Mouse (Mus musculus) ES-E14 (cell line): ENCODE results near the gene Sh3gl2. TPM values are rescaled to one million over a fixed set of nuclear protein-coding genes. Genes with fewer than 3 reads are reported as not detected.

Experiments used
- DNase-seq: peaks from one replicate; pipeline ENCODE4 v3.0.0-alpha.2; 2013; ENCODE audit warnings: low read depth, low spot score
- H3K27ac ChIP-seq: 2 replicates; pipeline ENCODE4 v1.5.1; 2012; ENCODE audit warnings: low read depth, mild to moderate bottlenecking, low read length, moderate library complexity, mixed read lengths; ENCODE audit not compliant: poor library complexity, insufficient read depth, severe bottlenecking
- H3K36me3 ChIP-seq: 2 replicates; pipeline ENCODE4 v1.6.1; 2012; ENCODE audit warnings: mild to moderate bottlenecking, low read length, moderate library complexity, mixed read lengths; ENCODE audit not compliant: control insufficient read depth, poor library complexity, insufficient read depth, severe bottlenecking
- H3K4me1 ChIP-seq, 2 experiments: fragments of 150-350 bp in 1 of 2; sonication (generic) in 1 of 2; 2 replicates each; pipeline ENCODE4 v1.6.1; 2012; ENCODE audit warnings: low read length in 2 of 2, mild to moderate bottlenecking in 1 of 2, mixed read lengths in 1 of 2; ENCODE audit not compliant: control insufficient read depth in 2 of 2, insufficient read depth in 2 of 2, poor library complexity in 1 of 2
- H3K4me3 ChIP-seq, 2 experiments: fragments of 150-350 bp in 1 of 2; sonication (generic) in 1 of 2; 2 replicates each; pipeline ENCODE4 v1.5.1; 2012; ENCODE audit warnings: low read length in 2 of 2, low read depth in 1 of 2, mild to moderate bottlenecking in 1 of 2, mixed read lengths in 1 of 2; ENCODE audit not compliant: insufficient read depth in 1 of 2, poor library complexity in 1 of 2, severe bottlenecking in 1 of 2
- H3K9ac ChIP-seq: 2 replicates; pipeline ENCODE4 v1.6.1; 2012; ENCODE audit warnings: low read depth, mild to moderate bottlenecking, low read length, mixed read lengths; ENCODE audit not compliant: poor library complexity, insufficient read depth, severe bottlenecking
- H3K9me3 ChIP-seq: fragments of 150-350 bp; sonication (generic); 2 replicates; pipeline ENCODE4 v1.6.1; 2012; ENCODE audit warnings: low read depth, mild to moderate bottlenecking, low read length; ENCODE audit not compliant: control insufficient read depth, insufficient read depth
- CHD2 ChIP-seq: IDR thresholded peaks from 2 replicates; pipeline ENCODE4 v1.6.1; 2014; ENCODE audit warnings: mild to moderate bottlenecking, low read depth, low read length, inconsistent platforms
- HCFC1 ChIP-seq: IDR thresholded peaks from 2 replicates; pipeline ENCODE4 v1.6.1; 2012; ENCODE audit warnings: low read length, inconsistent platforms, borderline replicate concordance; ENCODE audit not compliant: insufficient read depth
- MAFK ChIP-seq: IDR thresholded peaks from 2 replicates; pipeline ENCODE4 v1.6.1; 2014; ENCODE audit warnings: mild to moderate bottlenecking, low read depth, low read length, inconsistent platforms; ENCODE audit not compliant: insufficient read depth
- ZC3H11A ChIP-seq: IDR thresholded peaks from 2 replicates; pipeline ENCODE4 v1.6.1; 2012; ENCODE audit warnings: low read depth, mild to moderate bottlenecking, inconsistent platforms, low read length, borderline replicate concordance
- ZNF384 ChIP-seq: IDR thresholded peaks from 2 replicates; pipeline ENCODE4 v1.6.1; 2012; ENCODE audit warnings: low read depth, low read length, inconsistent platforms
- in situ Hi-C, 2 experiments: fragments of 600-800 bp; cut with MboI; formaldehyde crosslinking; loops; one replicate each; pipeline ENCODE4 v1.15.1; 2025; ENCODE audit warnings: low sequenced_read_pairs in 2 of 2, inconsistent platforms in 1 of 2; ENCODE audit not compliant: unreplicated experiment in 2 of 2
- total RNA-seq: library from RNA; depleted of rRNA; stranded (reverse); fragments of 300-350 nt; gene quantifications from 2 replicates; pipeline ENCODE4 v1.2.3, GENCODE M21; 2012

Gene Sh3gl2
- total RNA-seq, 1 experiment: 12.1 TPM

DNA sequence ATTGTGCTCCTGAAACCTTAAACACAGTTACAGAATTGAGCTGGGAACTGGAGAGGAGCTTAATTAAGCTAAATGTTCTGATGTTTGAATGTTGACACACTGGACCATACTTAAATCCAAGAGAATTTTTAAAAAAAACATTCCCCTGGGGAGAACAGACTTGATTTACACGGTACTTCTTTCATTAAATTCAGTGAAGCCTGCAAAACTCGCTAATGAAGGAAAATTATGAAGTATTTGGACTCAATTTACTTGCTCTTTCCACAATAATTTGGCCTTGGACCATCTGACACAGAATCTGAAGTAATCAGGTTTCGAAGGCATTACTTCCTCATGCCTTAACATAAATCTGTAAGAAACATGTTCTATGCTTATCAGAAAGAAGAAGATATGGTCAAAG, 408.4 kb downstream of the Sh3gl2 start:
- in situ Hi-C loops: no loop called here
- Histone ChIP-seq H3K9me3 (no peaks in the 10 kb centered on the region), H3K9ac (no peak overlapping the region), H3K27ac (no peak overlapping the region), H3K4me3 (no peak overlapping the region), H3K36me3 (no peaks in the 10 kb centered on the region), H3K4me1 (no peaks in the 10 kb centered on the region)
- TF ChIP-seq HCFC1 (no peak), ZC3H11A (no peak), ZNF384 (no peak), CHD2 (no peak), MAFK (no peak)
- no peak for DNase-seq

GRCm38 (mm10) chr4:85618746-85619145, 413.8 kb downstream of the Sh3gl2 start:
- Histone ChIP-seq H3K27ac (no peak overlapping the region), H3K9ac (no peak overlapping the region), H3K36me3 (no peaks in the 10 kb centered on the region), H3K4me1 (no peaks in the 10 kb centered on the region), H3K9me3 (no peaks in the 10 kb centered on the region), H3K4me3 (no peak overlapping the region)
- in situ Hi-C loops: no loop called here
- no peak for DNase-seq
- TF ChIP-seq ZC3H11A (no peak), ZNF384 (no peak), HCFC1 (no peak), CHD2 (no peak), MAFK (no peak)

DNA sequence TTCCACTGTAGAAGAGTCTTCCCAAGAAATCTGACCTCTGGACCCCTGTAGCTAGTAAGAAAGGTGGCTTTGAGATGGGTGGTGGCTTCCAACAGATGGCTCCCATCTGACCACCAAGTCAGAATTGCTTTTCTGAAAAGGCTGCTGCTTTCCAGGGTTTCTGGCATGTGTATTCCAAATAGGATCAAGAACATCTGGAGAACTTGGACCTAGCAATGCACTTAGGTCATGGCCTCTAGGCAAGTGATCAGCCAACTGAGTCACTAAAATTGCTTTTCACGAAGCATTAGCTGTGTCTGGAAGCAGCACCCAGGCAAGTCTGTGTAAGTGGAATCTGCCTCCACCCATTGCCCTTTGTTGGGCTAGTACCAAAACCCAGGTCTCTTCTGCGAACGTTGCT, 414.3 kb downstream of the Sh3gl2 start:
- DNase-seq: no peak
- H3K36me3 ChIP-seq: no peaks in the 10 kb centered on the region
- H3K9me3 ChIP-seq: no peaks in the 10 kb centered on the region
- no peak overlapping the region for H3K27ac ChIP-seq
- TF ChIP-seq HCFC1 (no peak), ZC3H11A (no peak), ZNF384 (no peak), MAFK (no peak), CHD2 (no peak)
- H3K4me3 ChIP-seq: no peak overlapping the region
- no peak overlapping the region for H3K9ac ChIP-seq
- no peaks in the 10 kb centered on the region for H3K4me1 ChIP-seq
- in situ Hi-C loops: no loop called here

GRCm38 (mm10) chr4:85629381-85629780, 424.5 kb downstream of the Sh3gl2 start:
- no peak for DNase-seq
- in situ Hi-C loops: no loop called here
- Histone ChIP-seq H3K4me1 (no peaks in the 10 kb centered on the region), H3K9ac (no peak overlapping the region), H3K27ac (no peak overlapping the region), H3K9me3 (no peaks in the 10 kb centered on the region), H3K4me3 (no peak overlapping the region), H3K36me3 (no peaks in the 10 kb centered on the region)
- no peak for TF ChIP-seq CHD2
- TF ChIP-seq MAFK: no peak
- TF ChIP-seq ZNF384: no peak
- TF ChIP-seq HCFC1: no peak
- TF ChIP-seq ZC3H11A: no peak

- no peak overlapping the region for H3K9ac ChIP-seq
- H3K4me3 ChIP-seq: no peak overlapping the region
- no peak for TF ChIP-seq MAFK
- TF ChIP-seq ZNF384: no peak
- TF ChIP-seq CHD2: no peak
- TF ChIP-seq HCFC1: no peak
- no peak for TF ChIP-seq ZC3H11A
- no peak overlapping the region for H3K27ac ChIP-seq
- H3K9me3 ChIP-seq: no peaks in the 10 kb centered on the region
- H3K36me3 ChIP-seq: no peaks in the 10 kb centered on the region
- no peak for DNase-seq
- in situ Hi-C loops: no loop called here
- H3K4me1 ChIP-seq: no peaks in the 10 kb centered on the region
These were observed 464.3 kb downstream of the Sh3gl2 start for GRCm38 (mm10) chr4:85669271-85669670.
